Mouse (Mus musculus) retina, postnatal 7 days (tissue): ENCODE data around the gene Gm4969.
A peak's percentile ranks its signal among the peaks of the same experiment; 100 is the strongest.
"Not testable (repeated sequence)": the region's sequence is repeated elsewhere in the genome, so short reads cannot be mapped to it uniquely, and the experiment has no call there.

ENCODE experiments used
- DNase-seq: peaks from one replicate; pipeline ENCODE4 v3.0.0-alpha.2; 2012; ENCODE audit warnings: low read depth, low spot score

Gm4969 gene

GRCm38 (mm10) chr7:19118028-19118771 is at the start of gene Gm4969:
Gm4969 (minus strand) TSS chr7:19118368.
- DNase-seq, result peak; percentile 91

- no peak for DNase-seq
These were observed 48.8 kb upstream of the Gm4969 start for GRCm38 (mm10) chr7:19166990-19167389.

- no peak for DNase-seq
These were observed 47.7 kb upstream of the Gm4969 start, which contains the start of gene Gipr for GRCm38 (mm10) chr7:19165656-19166423. Gipr (minus strand) TSS chr7:19166127.

- no peak for DNase-seq
These were observed 46.8 kb upstream of the Gm4969 start for GRCm38 (mm10) chr7:19164978-19165377.

- no peak for DNase-seq
These were observed 46.0 kb upstream of the Gm4969 start for GRCm38 (mm10) chr7:19164189-19164588.

GRCm38 (mm10) chr7:19163752-19164151 is 45.6 kb upstream of the Gm4969 start:
- DNase-seq, result no peak

GRCm38 (mm10) chr7:19162928-19163327 is 44.8 kb upstream of the Gm4969 start:
- DNase-seq, result no peak

- DNase-seq, result no peak
These were observed 41.9 kb upstream of the Gm4969 start for GRCm38 (mm10) chr7:19160115-19160514.

- DNase-seq, result no peak
These were observed 41.2 kb upstream of the Gm4969 start for GRCm38 (mm10) chr7:19159411-19159810.

- DNase-seq, result no peak
These were observed 40.4 kb upstream of the Gm4969 start for GRCm38 (mm10) chr7:19158601-19159000.

- peak; percentile 72 for DNase-seq
These were observed 39.1 kb upstream of the Gm4969 start for GRCm38 (mm10) chr7:19157160-19157800.

GRCm38 (mm10) chr7:19155825-19156475 is 37.8 kb upstream of the Gm4969 start:
- no peak for DNase-seq

GRCm38 (mm10) chr7:19154796-19155195 is 36.6 kb upstream of the Gm4969 start:
- no peak for DNase-seq

GRCm38 (mm10) chr7:19151121-19151520 is 33.0 kb upstream of the Gm4969 start:
- not testable (repeated sequence) for DNase-seq

GRCm38 (mm10) chr7:19149626-19150025 is 31.5 kb upstream of the Gm4969 start, which contains the start of gene Snrpd2:
Snrpd2 (plus strand) TSS chr7:19149722.
- DNase-seq, result peak; percentile 92

GRCm38 (mm10) chr7:19148875-19149541 is 30.8 kb upstream of the Gm4969 start, which contains the start of gene Qpctl:
Qpctl (minus strand) TSS chr7:19149291.
- DNase-seq, result peak; percentile 96

- DNase-seq, result no peak
These were observed 30.2 kb upstream of the Gm4969 start for GRCm38 (mm10) chr7:19148180-19148874.

GRCm38 (mm10) chr7:19147497-19148045 is 29.4 kb upstream of the Gm4969 start:
- DNase-seq, result no peak

- no peak for DNase-seq
These were observed 28.6 kb upstream of the Gm4969 start for GRCm38 (mm10) chr7:19146793-19147192.

- no peak for DNase-seq
These were observed 19.2 kb upstream of the Gm4969 start for GRCm38 (mm10) chr7:19137380-19137779.
